Mouse (Mus musculus) midbrain, embryonic 12.5 days (tissue): ENCODE results near the gene Rab44. TPM values are rescaled to one million over a fixed set of nuclear protein-coding genes. Genes with fewer than 3 reads are reported as not detected.

Experiments
- ATAC-seq: fragments of 200-750 bp; cut with Nextera tagmentation; 2 replicates; pipeline ENCODE4 v1.8.0; 2017; ENCODE audit warnings: low read depth, moderate TSS enrichment, moderate library complexity; ENCODE audit not compliant: low FRiP score
- H3K27ac ChIP-seq: fragments of 300-500 bp; sonication (generic); replicated peaks from 2 replicates; pipeline ENCODE4 v1.5.1; 2016; ENCODE audit warnings: mild to moderate bottlenecking
- H3K27me3 ChIP-seq: fragments of 300-500 bp; sonication (generic); 2 replicates; pipeline ENCODE4 v1.6.1; 2016; ENCODE audit warnings: mild to moderate bottlenecking
- H3K36me3 ChIP-seq: fragments of 300-500 bp; sonication (generic); 2 replicates; pipeline ENCODE4 v1.6.1; 2016
- H3K4me1 ChIP-seq: fragments of 300-500 bp; sonication (generic); 2 replicates; pipeline ENCODE4 v1.6.1; 2016
- H3K4me2 ChIP-seq: fragments of 300-500 bp; sonication (generic); replicated peaks from 2 replicates; pipeline ENCODE4 v1.6.1; 2016; ENCODE audit warnings: mild to moderate bottlenecking, moderate library complexity
- H3K4me3 ChIP-seq: fragments of 300-500 bp; sonication (generic); 2 replicates; pipeline ENCODE4 v1.5.1; 2016; ENCODE audit warnings: mild to moderate bottlenecking
- H3K9ac ChIP-seq: fragments of 300-500 bp; sonication (generic); replicated peaks from 2 replicates; pipeline ENCODE4 v1.6.1; 2016; ENCODE audit warnings: mild to moderate bottlenecking, moderate library complexity
- H3K9me3 ChIP-seq: fragments of 300-500 bp; sonication (generic); 2 replicates; pipeline ENCODE4 v1.6.1; 2016; ENCODE audit warnings: mild to moderate bottlenecking
- WGBS: fragments of 180-500 bp; shearing (Covaris S2); methylation state at CpG from one replicate; pipeline ENCODE4 v1.1.7; 2016; 5-methylcytosine and 5-hydroxymethylcytosine counted together
- polyA plus RNA-seq: library from polyadenylated mRNA; unstranded; fragments of >200 nt; fragmentation: Nextera tagmentation; extraction: Ambion mirVana; gene quantifications from 2 replicates; pipeline ENCODE4 v1.2.1, GENCODE M21; 2016

Gene Rab44
- polyA plus RNA-seq, 1 experiment from 2014 or later = 0.29 TPM

- no peak overlapping the region for H3K4me2 ChIP-seq
- H3K27ac ChIP-seq = no peak overlapping the region
- 0 out of 2 replicates have a peak, but pooled peaks cover 9% of the 10 kb centered on the region for H3K9me3 ChIP-seq
- no peak for ATAC-seq
- no peaks in the 10 kb centered on the region for H3K27me3 ChIP-seq
- H3K36me3 ChIP-seq = no peaks in the 10 kb centered on the region
- WGBS = 88% methylated on average over 8 of the region's 8 CpGs
- H3K9ac ChIP-seq = no peak overlapping the region
- H3K4me1 ChIP-seq = 0 out of 2 replicates have a peak, but pooled peaks cover 5% of the 10 kb centered on the region
- no peak overlapping the region for H3K4me3 ChIP-seq
Observed at GRCm38 (mm10) chr17:29143266-29143665, 29.3 kb downstream of the Rab44 start.

GRCm38 (mm10) chr17:29145101-29145500, 31.2 kb downstream of the Rab44 start:
- no peak for ATAC-seq
- WGBS = 92% methylated on average over 12 of the region's 12 CpGs

GRCm38 (mm10) chr17:29147273-29147672, 33.3 kb downstream of the Rab44 start:
- H3K27me3 ChIP-seq = no peaks in the 10 kb centered on the region
- ATAC-seq = no peak
- 0 out of 2 replicates have a peak, but pooled peaks cover 9% of the 10 kb centered on the region for H3K9me3 ChIP-seq
- H3K4me2 ChIP-seq = no peak overlapping the region
- 0 out of 2 replicates have a peak overlapping the region, but pooled peaks have one; percentile 7 for H3K9ac ChIP-seq
- WGBS = 77% methylated on average over 14 of the region's 14 CpGs
- no peak overlapping the region for H3K27ac ChIP-seq
- H3K4me1 ChIP-seq = 0 out of 2 replicates have a peak, but pooled peaks cover 5% of the 10 kb centered on the region
- H3K4me3 ChIP-seq = no peak overlapping the region
- H3K36me3 ChIP-seq = no peaks in the 10 kb centered on the region

More at GRCm38 (mm10) chr17:29145101-29145500, 31.2 kb downstream of the Rab44 start:
- no peaks in the 10 kb centered on the region for H3K36me3 ChIP-seq
- no peak overlapping the region for H3K9ac ChIP-seq
- no peak overlapping the region for H3K4me3 ChIP-seq
- 0 out of 2 replicates have a peak, but pooled peaks cover 9% of the 10 kb centered on the region for H3K9me3 ChIP-seq
- no peaks in the 10 kb centered on the region for H3K27me3 ChIP-seq
- no peak overlapping the region for H3K4me2 ChIP-seq
- no peak overlapping the region for H3K27ac ChIP-seq
- H3K4me1 ChIP-seq = 0 out of 2 replicates have a peak, but pooled peaks cover 5% of the 10 kb centered on the region

GRCm38 (mm10) chr17:29147773-29148172, 33.8 kb downstream of the Rab44 start:
- no peaks in the 10 kb centered on the region for H3K27me3 ChIP-seq
- 0 out of 2 replicates have a peak, but pooled peaks cover 9% of the 10 kb centered on the region for H3K9me3 ChIP-seq
- no peaks in the 10 kb centered on the region for H3K36me3 ChIP-seq
- WGBS = 89% methylated on average over 6 of the region's 6 CpGs
- H3K27ac ChIP-seq = no peak overlapping the region
- no peak overlapping the region for H3K4me3 ChIP-seq
- H3K4me2 ChIP-seq = no peak overlapping the region
- H3K9ac ChIP-seq = no peak overlapping the region
- H3K4me1 ChIP-seq = 0 out of 2 replicates have a peak, but pooled peaks cover 5% of the 10 kb centered on the region
- no peak for ATAC-seq

- Histone ChIP-seq H3K27ac (no peak overlapping the region), H3K36me3 (no peaks in the 10 kb centered on the region), H3K4me1 (0 out of 2 replicates have a peak, but pooled peaks cover 5% of the 10 kb centered on the region), H3K4me2 (no peak overlapping the region), H3K9ac (no peak overlapping the region), H3K9me3 (0 out of 2 replicates have a peak, but pooled peaks cover 9% of the 10 kb centered on the region), H3K4me3 (no peak overlapping the region), H3K27me3 (no peaks in the 10 kb centered on the region)
- ATAC-seq = no peak
- WGBS = 80% methylated on average over 7 of the region's 7 CpGs
Observed at GRCm38 (mm10) chr17:29149766-29150165, 35.8 kb downstream of the Rab44 start.

- 79% methylated on average over 5 of the region's 5 CpGs for WGBS
- no peaks in the 10 kb centered on the region for H3K9me3 ChIP-seq
Observed at GRCm38 (mm10) chr17:29152547-29152946, 38.6 kb downstream of the Rab44 start.

GRCm38 (mm10) chr17:29154247-29154646, 40.3 kb downstream of the Rab44 start:
- no peaks in the 10 kb centered on the region for H3K9me3 ChIP-seq
- no peaks in the 10 kb centered on the region for H3K27me3 ChIP-seq
- WGBS = 87% methylated on average over 13 of the region's 13 CpGs
- no peak overlapping the region for H3K27ac ChIP-seq
- peaks cover 16% of the 10 kb centered on the region for H3K4me1 ChIP-seq
- H3K4me2 ChIP-seq = no peak overlapping the region
- no peak for ATAC-seq
- no peak overlapping the region for H3K9ac ChIP-seq
- H3K36me3 ChIP-seq = no peaks in the 10 kb centered on the region
- no peak overlapping the region for H3K4me3 ChIP-seq

More at GRCm38 (mm10) chr17:29152547-29152946, 38.6 kb downstream of the Rab44 start:
- Histone ChIP-seq H3K4me3 (no peak overlapping the region), H3K36me3 (no peaks in the 10 kb centered on the region), H3K4me2 (no peak overlapping the region), H3K27ac (no peak overlapping the region), H3K27me3 (no peaks in the 10 kb centered on the region), H3K4me1 (peaks cover 21% of the 10 kb centered on the region), H3K9ac (no peak overlapping the region)
- no peak for ATAC-seq

- Histone ChIP-seq H3K27me3 (no peaks in the 10 kb centered on the region), H3K9me3 (no peaks in the 10 kb centered on the region), H3K4me2 (no peak overlapping the region), H3K4me3 (no peak overlapping the region), H3K27ac (no peak overlapping the region), H3K36me3 (no peaks in the 10 kb centered on the region), H3K4me1 (peaks cover 16% of the 10 kb centered on the region), H3K9ac (no peak overlapping the region)
- no peak for ATAC-seq
- WGBS = 54% methylated on average over 12 of the region's 12 CpGs
Observed at GRCm38 (mm10) chr17:29155355-29156135, 41.6 kb downstream of the Rab44 start.

GRCm38 (mm10) chr17:29156396-29156795, 42.5 kb downstream of the Rab44 start:
- no peak for ATAC-seq
- Histone ChIP-seq H3K27ac (no peak overlapping the region), H3K4me1 (peaks cover 16% of the 10 kb centered on the region), H3K9ac (no peak overlapping the region), H3K4me3 (no peak overlapping the region), H3K4me2 (no peak overlapping the region), H3K36me3 (no peaks in the 10 kb centered on the region), H3K27me3 (no peaks in the 10 kb centered on the region), H3K9me3 (no peaks in the 10 kb centered on the region)
- WGBS = 76% methylated on average over 16 of the region's 16 CpGs

GRCm38 (mm10) chr17:29156866-29157265, 42.9 kb downstream of the Rab44 start:
- Histone ChIP-seq H3K4me2 (no peak overlapping the region), H3K27ac (no peak overlapping the region), H3K4me3 (no peak overlapping the region), H3K9ac (no peak overlapping the region), H3K4me1 (peaks cover 16% of the 10 kb centered on the region), H3K36me3 (no peaks in the 10 kb centered on the region), H3K9me3 (no peaks in the 10 kb centered on the region), H3K27me3 (no peaks in the 10 kb centered on the region)
- no peak for ATAC-seq
- 88% methylated on average over 8 of the region's 8 CpGs for WGBS

GRCm38 (mm10) chr17:29158899-29159298, 45.0 kb downstream of the Rab44 start:
- ATAC-seq = no peak
- peaks cover 16% of the 10 kb centered on the region for H3K4me1 ChIP-seq
- no peak overlapping the region for H3K4me3 ChIP-seq
- H3K27me3 ChIP-seq = peaks cover 3% of the 10 kb centered on the region; the same call in 1 of the 2 replicates
- no peak overlapping the region for H3K4me2 ChIP-seq
- H3K36me3 ChIP-seq = no peaks in the 10 kb centered on the region
- no peak overlapping the region for H3K27ac ChIP-seq
- WGBS = 94% methylated on average over 15 of the region's 15 CpGs
- no peaks in the 10 kb centered on the region for H3K9me3 ChIP-seq
- H3K9ac ChIP-seq = no peak overlapping the region

GRCm38 (mm10) chr17:29159320-29159719, 45.4 kb downstream of the Rab44 start:
- no peak overlapping the region for H3K27ac ChIP-seq
- 90% methylated on average over 5 of the region's 5 CpGs for WGBS

More at GRCm38 (mm10) chr17:29159320-29159719, 45.4 kb downstream of the Rab44 start:
- Histone ChIP-seq H3K36me3 (no peaks in the 10 kb centered on the region), H3K27me3 (peaks cover 7% of the 10 kb centered on the region; the same call in 1 of the 2 replicates), H3K9ac (no peak overlapping the region), H3K4me2 (no peak overlapping the region), H3K9me3 (no peaks in the 10 kb centered on the region), H3K4me1 (peaks cover 20% of the 10 kb centered on the region), H3K4me3 (no peak overlapping the region)
- no peak for ATAC-seq
